Mouse (Mus musculus) mesoderm, embryonic 11.5 days (tissue): ENCODE data around the gene Pak6.
"Not testable (repeated sequence)": the region's sequence is repeated elsewhere in the genome, so short reads cannot be mapped to it uniquely, and the experiment has no call there.

Experiments used
- DNase-seq: peaks from one replicate; pipeline ENCODE4 v3.0.0-alpha.2; 2012; ENCODE audit warnings: low read depth, low spot score

Pak6 gene

DNA sequence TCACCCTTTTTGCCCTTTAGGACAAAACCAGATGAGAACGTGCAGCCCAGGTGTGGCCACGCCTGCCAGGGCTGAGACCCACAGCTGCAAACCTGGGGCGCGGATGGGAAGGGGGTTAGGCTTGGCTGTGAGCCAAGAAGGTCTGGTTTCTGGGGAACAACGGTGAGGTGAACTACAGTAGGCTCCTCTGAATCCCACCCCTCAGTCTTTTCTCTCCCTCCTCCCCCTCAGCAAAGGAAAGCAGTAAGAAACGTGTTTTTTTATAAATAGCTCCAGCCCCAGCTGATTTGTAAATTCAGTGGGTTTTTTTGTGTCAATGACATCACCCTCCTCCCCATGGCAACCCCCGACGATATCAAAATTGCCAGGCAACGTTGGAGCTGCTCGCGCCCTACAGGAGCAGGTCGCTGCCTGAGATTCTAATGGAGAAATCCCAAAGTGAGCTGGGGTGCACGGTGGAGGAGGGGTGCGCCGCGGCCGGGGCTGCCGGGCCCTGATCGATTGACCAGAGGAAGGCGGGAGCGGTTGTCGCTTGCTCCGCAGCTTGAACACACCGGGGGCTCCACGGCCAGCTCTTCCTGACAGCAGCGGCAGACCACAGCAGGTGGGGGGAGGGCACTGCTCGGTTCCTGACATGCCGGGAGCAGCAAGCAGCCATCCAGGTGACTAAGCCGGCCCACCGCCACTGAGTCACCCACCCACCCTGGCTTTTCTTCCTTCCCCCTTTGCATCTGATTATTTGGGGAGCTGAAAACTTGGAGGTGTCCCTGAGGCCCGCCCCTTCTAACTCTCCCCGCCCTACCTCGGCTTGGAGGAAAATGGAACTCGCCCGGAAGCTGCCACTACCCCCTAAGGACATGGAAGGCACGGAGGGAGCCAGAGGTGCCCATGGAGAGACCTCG, at the start of gene Pak6:
Gene Pak6 (plus strand): TSS at position 402 of the 902 bp plus-strand sequence.
- peak; percentile 41 for DNase-seq

DNA sequence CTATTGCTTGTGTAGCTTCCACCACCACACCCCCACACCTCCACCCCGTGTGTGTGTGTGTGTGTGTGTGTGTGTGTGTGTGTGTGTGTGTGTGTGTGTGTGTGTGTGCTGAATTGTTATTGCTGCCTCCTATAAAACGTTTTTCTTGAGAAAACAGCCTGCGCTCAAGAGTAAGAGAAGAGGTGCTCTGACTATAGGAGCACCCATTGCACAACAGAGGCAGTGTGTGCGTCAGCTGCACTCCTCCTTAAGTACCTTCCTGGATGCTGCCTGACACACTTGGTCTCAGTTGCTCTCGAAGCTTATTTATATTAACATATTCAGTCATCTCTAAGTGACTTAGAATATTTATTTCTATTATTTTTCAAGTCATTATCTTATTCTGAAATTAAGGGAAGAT, 45.1 kb upstream of the Pak6 start:
- no peak for DNase-seq

- no peak for DNase-seq
These were observed 43.0 kb upstream of the Pak6 start for GRCm38 (mm10) chr2:118620101-118620500.

DNA sequence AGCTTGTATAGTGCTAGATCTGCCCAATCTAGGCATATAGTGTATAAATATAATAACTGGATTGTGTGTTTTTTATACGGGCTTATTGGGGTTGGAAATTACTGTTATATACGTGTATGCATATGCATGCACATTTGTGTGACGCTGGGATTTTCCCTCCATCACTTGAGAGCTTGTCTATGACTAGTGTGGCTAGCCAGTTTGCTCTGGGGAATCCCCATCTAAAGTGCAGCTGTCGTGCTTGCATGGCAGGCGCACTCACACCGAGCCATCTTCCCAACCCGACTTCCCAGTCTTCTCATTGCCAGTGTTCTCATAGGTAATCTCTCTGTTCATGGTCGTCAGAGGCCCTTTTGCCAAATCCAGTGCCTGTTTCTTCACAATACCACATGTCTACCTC, 42.5 kb upstream of the Pak6 start:
- DNase-seq, result no peak

DNA sequence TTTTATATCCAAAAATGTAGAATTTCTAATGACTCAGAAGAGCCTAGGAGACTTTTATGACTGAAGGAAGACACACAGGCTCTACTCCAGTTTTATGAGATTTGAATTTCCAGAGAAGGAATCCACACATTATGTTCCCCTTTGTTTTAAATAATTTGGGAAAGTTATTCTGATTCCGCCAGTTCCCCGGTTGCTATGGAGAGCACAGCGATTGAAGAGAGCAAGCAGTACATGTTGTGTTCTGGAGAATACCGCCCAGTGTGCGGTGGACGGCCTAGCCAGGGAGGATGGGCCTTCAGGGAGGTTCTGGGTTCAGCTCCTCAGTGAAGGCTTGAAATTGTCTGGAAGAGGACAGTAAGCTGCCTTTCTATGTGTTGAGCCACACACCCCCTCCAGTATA, 33.8 kb upstream of the Pak6 start:
- DNase-seq, result no peak

DNA sequence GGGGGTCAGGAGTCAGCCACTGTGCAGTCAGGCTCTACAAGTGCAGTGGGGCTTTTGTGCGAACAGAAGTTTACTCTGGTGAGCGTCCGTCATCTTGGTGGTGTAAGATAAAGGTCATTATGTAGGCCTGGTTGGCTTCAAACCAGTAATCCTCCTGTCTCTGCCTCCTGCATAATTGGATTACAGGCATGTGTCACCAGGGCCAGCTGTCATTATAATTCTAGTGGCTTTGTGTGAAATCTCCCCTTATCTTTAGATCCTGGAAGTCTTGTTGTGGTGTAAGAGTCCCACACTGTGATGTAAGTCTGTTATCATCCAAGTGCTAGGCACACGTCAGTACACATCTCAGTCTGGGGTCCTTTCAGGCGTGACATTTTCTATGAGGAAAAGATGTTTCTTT, 29.7 kb upstream of the Pak6 start:
- no peak for DNase-seq

DNA sequence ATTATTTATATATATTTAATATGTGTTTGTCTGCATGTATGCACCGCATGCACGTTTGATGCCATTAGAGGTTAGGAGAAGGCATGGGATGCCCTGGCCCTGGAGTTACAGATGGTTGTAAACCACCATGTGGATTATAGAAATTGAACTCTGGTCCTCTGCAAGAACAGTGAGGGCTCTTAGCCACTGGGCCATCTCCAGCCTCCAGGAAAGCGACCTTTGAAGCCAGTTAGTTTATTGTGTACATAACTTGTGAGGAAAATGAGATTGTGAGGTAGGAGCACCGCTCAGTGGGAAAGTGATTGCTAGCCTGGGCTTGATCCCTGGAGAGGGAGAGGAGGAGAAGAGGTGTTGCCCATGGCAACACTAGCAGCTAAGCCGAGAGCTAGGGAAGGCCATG, 25.8 kb upstream of the Pak6 start:
- DNase-seq, result no peak

- DNase-seq, result peak; percentile 80
These were observed 25.1 kb upstream of the Pak6 start for GRCm38 (mm10) chr2:118637888-118638526.

DNA sequence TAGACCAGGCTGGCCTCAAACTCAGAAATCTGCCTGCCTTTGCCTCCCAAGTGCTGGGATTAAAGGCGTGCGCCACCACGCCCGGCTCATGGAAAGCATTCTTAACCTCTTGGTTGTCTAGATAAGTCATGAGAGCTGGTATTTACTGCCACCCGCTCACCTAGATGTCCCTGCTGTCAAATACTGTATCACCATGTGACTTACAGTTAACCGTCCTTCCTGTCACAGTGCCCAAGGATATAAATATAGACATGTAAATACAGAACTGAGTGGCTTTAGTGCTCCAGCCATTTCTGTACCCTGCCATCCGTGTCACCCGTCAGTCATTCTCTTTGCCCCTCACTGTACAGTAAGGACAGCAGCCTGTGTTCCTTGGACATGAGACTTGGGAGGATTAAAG, 24.4 kb upstream of the Pak6 start:
- DNase-seq, result no peak

DNA sequence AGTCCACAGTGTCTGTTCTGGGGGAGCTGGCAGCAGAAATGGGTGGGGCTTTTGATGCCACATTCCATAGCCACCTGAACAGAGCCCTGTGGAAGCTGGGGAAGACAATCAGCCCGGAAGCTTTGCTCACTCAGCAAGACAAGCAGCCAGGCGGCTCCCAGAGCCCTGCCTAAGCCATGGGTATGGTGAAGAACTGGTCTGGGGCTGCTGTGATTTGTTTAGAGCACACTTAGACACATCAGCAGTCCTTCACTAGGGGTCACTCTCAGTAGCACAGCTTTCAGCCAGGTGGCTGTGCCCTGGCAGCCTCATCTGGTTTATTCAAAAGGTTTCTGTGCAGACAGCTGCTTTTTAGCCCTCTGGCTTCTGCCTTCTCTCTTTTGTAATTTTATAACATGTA, 22.0 kb upstream of the Pak6 start:
- no peak for DNase-seq

DNA sequence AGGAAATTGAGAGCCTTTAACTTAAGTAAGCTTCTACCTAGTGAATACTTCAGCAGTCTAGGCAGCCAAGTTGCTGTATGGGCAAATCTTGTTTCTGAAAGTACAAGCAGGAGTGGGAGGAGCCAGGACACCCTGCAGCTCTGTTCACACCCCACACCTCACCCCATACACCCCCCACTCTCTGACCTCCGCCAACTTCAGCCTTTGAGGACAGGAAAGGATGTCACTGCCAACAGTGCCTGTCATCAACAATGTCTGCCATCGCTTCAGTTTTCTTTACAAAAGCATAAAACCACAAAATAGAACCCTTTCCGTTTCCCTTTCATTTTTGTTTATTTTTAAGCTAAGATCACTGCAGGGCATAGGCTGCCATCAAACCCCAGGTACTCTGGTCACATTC, 20.7 kb upstream of the Pak6 start:
- DNase-seq, result no peak

- no peak for DNase-seq
These were observed 20.2 kb upstream of the Pak6 start for GRCm38 (mm10) chr2:118642942-118643341.

GRCm38 (mm10) chr2:118646665-118647064, 16.4 kb upstream of the Pak6 start:
- DNase-seq, result no peak

- DNase-seq, result not testable (repeated sequence)
These were observed 12.4 kb upstream of the Pak6 start for GRCm38 (mm10) chr2:118650697-118651096.

DNA sequence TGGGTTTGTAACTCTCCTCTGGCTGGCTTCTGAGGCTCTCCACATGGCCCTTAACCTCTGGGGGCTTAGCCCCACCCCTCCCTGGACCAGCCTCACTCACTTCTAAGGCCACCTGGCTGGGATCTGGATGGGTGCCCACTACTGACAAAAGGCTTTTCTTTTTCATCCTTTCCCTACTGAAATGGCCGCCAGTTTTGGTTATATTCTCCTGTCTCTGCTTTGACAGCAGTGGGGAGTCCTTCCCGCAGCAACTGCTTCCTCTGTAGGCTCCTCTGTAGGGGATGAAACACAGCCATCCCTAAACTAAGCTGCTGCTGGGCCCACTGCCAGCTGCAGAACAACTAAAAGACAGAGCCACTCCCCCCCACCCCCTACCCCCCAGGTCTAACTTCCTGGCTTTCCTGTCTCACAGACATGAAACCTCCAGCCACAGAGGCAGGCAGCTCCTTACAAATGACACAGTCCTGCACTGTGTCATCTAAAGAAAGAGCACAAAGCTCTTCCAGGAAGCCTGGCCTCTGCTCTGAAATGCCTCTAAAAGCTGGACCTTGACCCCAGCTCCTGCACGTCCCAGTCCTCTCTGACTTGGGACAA, 6.3 kb upstream of the Pak6 start:
- no peak for DNase-seq

- DNase-seq, result no peak
These were observed 4.6 kb upstream of the Pak6 start for GRCm38 (mm10) chr2:118658457-118658856.

- no peak for DNase-seq
These were observed 4.0 kb upstream of the Pak6 start for GRCm38 (mm10) chr2:118659077-118659476.

- DNase-seq, result no peak
These were observed 3.6 kb upstream of the Pak6 start for GRCm38 (mm10) chr2:118659493-118659892.

GRCm38 (mm10) chr2:118659998-118660452, 3.1 kb upstream of the Pak6 start:
- DNase-seq, result peak; percentile 63

DNA sequence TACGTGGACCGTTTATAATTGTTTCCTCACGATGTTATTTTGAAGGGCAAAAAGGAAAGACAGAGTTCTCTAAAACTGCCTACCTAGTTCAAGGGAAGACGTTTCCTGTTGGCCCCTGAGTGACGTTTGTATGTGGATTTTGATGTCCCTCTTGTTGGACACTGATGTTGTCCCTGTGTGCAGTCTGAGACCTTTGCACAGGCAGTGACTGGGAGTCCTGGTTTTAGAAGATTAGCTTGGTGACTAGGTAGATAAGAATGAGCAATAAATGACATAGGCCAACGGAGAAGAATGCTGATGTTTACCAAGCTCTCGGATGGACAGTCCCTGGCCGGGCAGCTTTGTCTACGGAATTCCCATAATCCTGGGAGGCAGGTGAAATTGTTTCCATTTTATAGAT, 1.2 kb upstream of the Pak6 start:
- DNase-seq, result no peak

- no peak for DNase-seq
These were observed 982 bp downstream of the Pak6 start for GRCm38 (mm10) chr2:118663804-118664766.
